Mouse (Mus musculus) brain, embryonic 14.5 days (tissue): ENCODE measurements around the gene Cracr2a. TPM values are rescaled to one million over a fixed set of nuclear protein-coding genes. Genes with fewer than 3 reads are reported as not detected.
A peak's percentile ranks its signal among the peaks of the same experiment; 100 is the strongest.
"Not testable (repeated sequence)": the region's sequence is repeated elsewhere in the genome, so short reads cannot be mapped to it uniquely, and the experiment has no call there.

Experiments used
- DNase-seq: peaks from one replicate; pipeline ENCODE4 v3.0.0-alpha.2; 2011; ENCODE audit warnings: low read depth
- CTCF ChIP-seq: fragments of 200-500 bp; IDR thresholded peaks from 2 replicates; pipeline ENCODE4 v1.5.1; 2012; ENCODE audit warnings: inconsistent platforms, mild to moderate bottlenecking, moderate library complexity, borderline replicate concordance; ENCODE audit not compliant: insufficient read depth, insufficient read length; ENCODE audit errors: extremely low read depth
- POLR2A ChIP-seq: fragments of 200-500 bp; IDR thresholded peaks from 2 replicates; pipeline ENCODE4 v1.6.1; 2012; ENCODE audit warnings: mild to moderate bottlenecking, inconsistent platforms, borderline replicate concordance; ENCODE audit not compliant: poor library complexity, insufficient read depth, insufficient read length, severe bottlenecking; ENCODE audit errors: extremely low read depth
- polyA plus RNA-seq: library from polyadenylated mRNA; depleted of rRNA; stranded (reverse); fragments of >200 nt; gene quantifications from 2 replicates; pipeline ENCODE4 v1.2.3, GENCODE M21; 2012; rRNA removed

Gene Cracr2a
- 0.14 and 0.29 TPM in 2 replicates for polyA plus RNA-seq

GRCm38 (mm10) chr6:127561231-127562020 lies at the start of gene Cracr2a:
Gene Cracr2a (plus strand): TSS chr6:127561338.
- TF ChIP-seq CTCF (peak; percentile 84), POLR2A (no peak)
- DNase-seq, result peak; percentile 81

DNA sequence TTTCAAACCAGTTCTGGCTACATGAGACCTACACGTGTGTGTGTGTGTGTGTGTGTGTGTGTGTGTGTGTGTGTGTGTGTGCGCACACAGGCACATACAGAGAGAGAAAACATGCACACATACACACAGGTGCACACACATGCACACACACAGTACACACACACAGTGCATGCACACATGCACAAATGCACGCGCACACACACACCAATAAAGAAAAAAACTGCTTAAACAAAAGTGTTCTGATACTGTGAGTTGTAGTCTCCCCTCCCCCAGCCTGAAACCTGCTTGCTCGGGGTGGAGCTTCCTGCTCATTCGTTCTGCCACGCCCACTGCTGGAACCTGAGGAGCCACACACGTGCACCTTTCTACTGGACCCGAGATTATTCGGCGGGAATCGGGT lies 47.4 kb upstream of the Cracr2a start:
- not testable (repeated sequence) for DNase-seq

DNA sequence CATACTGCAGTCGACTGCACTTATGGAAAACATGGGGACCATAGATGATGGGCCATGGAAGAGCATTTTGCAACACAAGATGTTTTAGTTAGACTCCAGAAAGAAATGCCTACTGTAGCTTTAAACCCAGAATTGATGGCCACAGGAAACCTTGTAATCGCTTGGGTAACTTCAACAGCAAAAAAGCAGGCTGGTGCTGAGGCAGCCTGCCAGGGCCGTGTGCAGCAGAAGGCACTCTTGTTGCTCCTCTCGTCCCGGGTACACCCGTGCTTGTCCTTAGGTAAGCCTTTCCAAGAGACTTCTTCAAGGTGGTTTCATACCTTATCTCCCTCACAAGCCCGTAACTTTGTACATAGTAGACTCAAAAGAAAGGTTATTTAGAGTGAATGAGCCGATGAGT lies 40.0 kb upstream of the Cracr2a start:
- TF ChIP-seq CTCF (no peak), POLR2A (no peak)
- no peak for DNase-seq

DNA sequence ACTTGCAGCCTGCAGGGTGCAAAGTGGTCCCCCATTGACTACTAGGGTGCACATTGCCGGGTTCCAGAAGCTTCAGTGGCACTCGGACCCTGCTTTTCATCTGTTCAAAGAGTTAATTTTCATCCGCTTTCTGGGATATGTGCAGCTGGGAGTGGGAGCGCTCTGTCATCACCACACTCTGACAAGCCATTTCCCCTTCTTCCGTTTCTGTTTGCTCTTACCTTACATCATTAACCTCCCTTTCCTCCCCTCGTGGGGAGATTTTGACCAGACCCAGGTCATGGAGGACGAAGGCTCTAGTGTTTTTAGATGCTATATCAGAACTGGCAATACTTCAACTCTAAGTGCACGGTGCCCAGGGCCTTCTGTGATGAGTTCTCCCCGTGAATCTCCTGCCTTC lies 38.8 kb upstream of the Cracr2a start:
- TF ChIP-seq POLR2A, result no peak

GRCm38 (mm10) chr6:127524442-127524841 lies 36.7 kb upstream of the Cracr2a start:
- TF ChIP-seq CTCF (peak; percentile 76; the same call in 1 of the 2 replicates), POLR2A (no peak)
- DNase-seq, result peak; percentile 88

More for the DNA sequence above, 38.8 kb upstream of the Cracr2a start:
- no peak for DNase-seq

DNA sequence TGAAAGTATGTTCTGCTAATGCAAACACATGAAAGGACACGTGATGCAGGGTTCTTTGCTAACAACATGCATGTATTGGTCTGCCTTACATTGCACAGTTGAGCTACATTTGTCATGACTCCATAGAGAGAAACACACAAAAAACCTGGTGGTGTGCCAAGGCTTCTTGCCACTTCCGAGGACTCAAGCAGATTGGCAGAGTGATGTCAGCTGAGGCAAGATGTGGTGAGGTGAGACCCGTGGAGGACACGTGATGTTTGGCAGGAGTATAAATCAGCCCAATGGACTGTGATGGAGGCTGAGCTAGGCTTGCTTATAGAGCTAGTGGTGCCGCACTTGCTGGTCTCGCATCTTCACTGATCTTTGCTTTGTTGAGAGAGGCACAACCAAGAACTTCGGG lies 32.5 kb upstream of the Cracr2a start:
- no peak for DNase-seq
- TF ChIP-seq POLR2A (no peak), CTCF (no peak)

GRCm38 (mm10) chr6:127529451-127529850 lies 31.7 kb upstream of the Cracr2a start:
- no peak for TF ChIP-seq POLR2A
- TF ChIP-seq CTCF, result no peak
- DNase-seq, result peak; percentile 85

DNA sequence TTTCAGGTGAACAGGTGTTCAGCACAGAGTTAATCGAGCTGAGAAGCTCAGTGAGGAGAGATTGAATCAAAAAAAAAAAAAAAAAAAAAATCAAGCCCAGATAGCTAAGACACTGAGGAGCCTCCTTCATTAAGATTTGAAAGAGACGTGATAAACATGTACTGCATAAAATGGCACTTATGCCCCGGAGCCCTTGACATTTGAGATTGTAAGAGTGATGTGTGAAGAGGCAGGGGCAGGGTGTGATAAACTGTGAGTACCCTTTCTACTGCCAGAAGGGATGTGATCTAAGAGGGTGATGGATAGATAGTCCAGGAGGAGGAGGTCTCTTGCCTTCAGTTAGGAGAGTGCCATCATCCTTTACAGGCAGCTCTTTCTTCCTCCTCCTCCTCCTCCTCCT lies 30.9 kb upstream of the Cracr2a start:
- peak; percentile 15 for DNase-seq
- TF ChIP-seq CTCF, result no peak
- no peak for TF ChIP-seq POLR2A

DNA sequence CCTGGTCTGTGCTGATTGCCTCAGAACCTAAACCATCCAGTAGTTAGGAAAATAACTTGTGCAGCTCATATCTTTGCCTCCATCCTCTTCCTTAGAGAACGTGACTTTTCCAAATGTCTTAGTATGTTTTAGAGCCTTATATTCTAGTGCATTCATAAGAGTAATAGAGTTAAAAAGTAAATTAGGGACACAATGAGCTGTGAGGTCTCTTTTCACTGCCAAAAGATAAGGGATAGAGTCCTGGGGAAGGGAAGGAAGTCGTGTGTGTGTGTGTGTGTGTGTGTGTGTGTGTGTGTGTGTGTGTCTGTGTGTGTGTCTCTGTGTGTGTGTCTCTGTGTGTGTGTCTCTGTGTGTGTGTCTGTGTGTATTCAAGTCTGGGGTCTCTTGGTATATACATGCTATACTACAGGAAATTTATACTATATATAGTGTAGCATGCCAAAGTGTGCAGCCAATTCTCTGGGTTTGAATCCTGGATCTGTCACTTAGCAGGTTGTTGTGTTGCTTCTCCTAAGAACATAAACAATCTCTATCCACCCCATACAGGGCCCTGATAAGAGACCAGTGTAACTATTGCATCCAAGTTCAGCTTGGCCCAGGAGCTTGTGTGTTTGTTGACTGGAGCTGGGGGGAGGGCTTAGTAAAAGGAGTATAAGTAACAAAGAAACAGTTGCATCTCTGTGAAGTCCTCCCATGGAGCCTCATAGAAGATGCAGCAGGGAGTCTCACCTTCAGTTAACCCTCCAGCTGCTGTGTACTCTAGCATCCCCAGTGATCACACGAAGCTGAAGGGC lies 29.5 kb upstream of the Cracr2a start:
- TF ChIP-seq POLR2A, result no peak
- TF ChIP-seq CTCF, result no peak
- DNase-seq, result no peak

- no peak for DNase-seq
- TF ChIP-seq CTCF (no peak), POLR2A (no peak)
Measured at GRCm38 (mm10) chr6:127532304-127532703, 28.8 kb upstream of the Cracr2a start.

- no peak for DNase-seq
- TF ChIP-seq POLR2A, result no peak
- no peak for TF ChIP-seq CTCF
Measured at GRCm38 (mm10) chr6:127533766-127534165, 27.4 kb upstream of the Cracr2a start.

DNA sequence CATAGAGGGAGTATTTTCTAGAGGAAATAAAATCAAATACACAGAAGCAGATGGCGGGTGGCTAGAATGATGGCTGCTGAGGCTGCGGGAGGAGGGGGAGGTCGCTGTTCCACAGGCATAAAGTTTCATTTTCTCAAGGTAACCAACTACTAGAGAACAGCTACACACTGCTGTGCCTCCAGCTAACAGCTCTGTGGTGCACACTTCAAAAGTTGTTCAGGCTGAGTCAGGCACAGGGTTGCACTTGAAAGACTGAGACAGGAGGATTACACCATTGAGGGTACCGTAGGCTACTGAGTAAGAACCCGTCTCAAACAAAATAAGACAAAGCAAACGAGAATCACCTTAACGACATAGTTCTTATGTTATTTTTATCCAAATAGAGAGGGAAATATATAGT lies 24.1 kb upstream of the Cracr2a start:
- no peak for DNase-seq
- TF ChIP-seq CTCF, result no peak
- TF ChIP-seq POLR2A, result no peak

- TF ChIP-seq POLR2A, result no peak
- TF ChIP-seq CTCF, result no peak
- DNase-seq, result no peak
Measured at GRCm38 (mm10) chr6:127538118-127538517, 23.0 kb upstream of the Cracr2a start.
